Mouse (Mus musculus) B cell, adult (primary cell): ENCODE results near the gene Lrrc9. TPM values are rescaled to one million over a fixed set of nuclear protein-coding genes. Genes with fewer than 3 reads are reported as not detected.

Experiments
- total RNA-seq: library from RNA; stranded (reverse); gene quantifications from 4 replicates; pipeline ENCODE4 v1.2.4, GENCODE M21; 2023; ENCODE audit not compliant: inconsistent age

Lrrc9 gene
- total RNA-seq: not detected in 4 replicates

DNA sequence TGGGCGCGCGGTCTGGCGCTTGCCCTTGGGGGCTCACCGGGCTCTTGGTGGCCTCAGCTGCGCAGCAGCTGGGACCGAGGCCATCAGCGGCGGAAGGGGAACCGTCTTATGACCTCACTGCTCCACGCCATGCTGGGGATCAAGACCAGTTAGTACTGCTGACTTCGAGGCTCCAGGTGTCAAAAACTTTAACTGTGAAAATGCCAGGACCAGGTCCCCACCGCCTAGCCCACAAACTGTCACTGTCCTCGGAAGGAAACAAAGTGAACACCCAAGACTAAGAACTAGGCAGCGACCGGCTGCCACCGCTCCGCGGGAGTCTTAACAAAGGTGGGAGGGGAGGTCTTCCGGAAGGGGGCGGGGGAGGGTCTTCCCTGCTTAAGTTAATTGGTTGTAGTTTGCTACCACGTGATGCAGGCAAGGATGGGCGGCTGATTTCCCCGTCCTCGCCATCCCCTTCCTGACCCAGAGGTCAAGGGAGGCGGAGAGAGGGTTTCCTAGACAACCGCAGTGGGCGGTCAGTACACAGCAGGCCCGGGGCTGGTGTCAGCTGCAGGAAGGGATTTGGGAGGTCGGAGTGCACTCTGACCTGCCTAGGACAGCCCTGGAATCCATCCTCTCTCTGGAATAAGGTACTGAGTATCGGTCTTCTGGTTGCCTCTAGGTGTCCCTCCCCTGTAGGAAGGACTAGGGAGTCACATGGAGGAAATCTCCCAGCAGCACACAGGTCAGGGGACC is at the start of gene Lrrc9:
Gene Lrrc9, plus strand, starts transcription at position 28 of the 738 bp plus-strand sequence.

DNA sequence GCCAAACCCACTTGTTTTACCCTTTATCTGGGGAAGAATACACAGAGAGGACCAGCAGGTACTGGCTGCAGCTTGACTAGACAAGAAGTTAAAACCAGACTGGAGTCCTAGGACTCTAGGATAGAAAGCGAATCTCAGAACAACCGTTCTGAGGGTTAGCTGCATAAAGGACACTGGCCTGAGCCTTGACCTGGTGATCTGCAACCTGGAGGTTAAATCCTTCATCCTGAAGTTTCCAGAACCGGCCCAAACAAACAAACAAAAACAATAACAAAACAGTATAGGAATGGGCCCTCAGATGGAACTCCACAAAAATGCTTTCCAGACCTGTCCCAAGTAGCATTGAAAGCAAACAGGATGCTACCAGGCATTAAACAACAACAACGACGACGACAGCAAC is 32.7 kb upstream of the Lrrc9 start, which contains the start of gene Rtn1:
Gene Rtn1, minus strand, starts transcription at position 101 of the 400 bp plus-strand sequence.

DNA sequence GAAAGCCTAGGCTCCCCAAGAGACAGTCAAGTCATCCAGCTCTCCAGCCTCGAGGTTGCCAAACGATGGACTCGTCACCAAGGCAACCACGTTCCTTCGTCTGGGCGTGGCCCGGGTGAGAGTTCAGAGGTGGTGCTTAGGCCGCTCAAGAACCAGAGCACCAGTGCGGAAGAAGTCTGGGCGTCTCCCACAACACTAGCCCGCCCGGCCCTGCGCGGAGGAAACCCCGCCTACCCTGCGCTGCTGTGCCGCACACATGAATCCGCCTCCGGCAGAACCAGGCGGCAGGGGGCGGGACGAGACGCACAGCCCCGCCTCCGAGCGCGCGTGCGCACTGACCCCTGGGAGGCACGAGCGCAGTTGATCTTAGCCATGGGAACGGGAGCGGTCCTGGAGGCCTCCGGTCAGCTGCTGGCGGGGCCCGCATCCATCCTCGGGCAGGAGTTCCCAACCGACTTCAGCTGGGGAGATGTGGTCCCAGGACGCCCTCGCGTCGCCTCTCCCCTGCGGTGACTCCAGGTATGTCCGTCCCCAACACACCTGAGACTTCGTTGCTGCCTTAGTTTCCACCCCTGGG is 94.4 kb downstream of the Lrrc9 start, which contains the start of gene Pcnx4:
Gene Pcnx4, plus strand, starts transcription at position 363 of the 577 bp plus-strand sequence.

Other genes with a start within 250 kb of the Lrrc9 start
- gene Rtn1, start 32.8 kb upstream of the Lrrc9 start, total RNA-seq: 0.58 to 1.3 TPM (median 1.1 TPM) in 4 replicates
- 2.6 to 3.5 TPM (median 3.0 TPM) in 4 replicates for gene Pcnx4, start 94.5 kb downstream of the Lrrc9 start, total RNA-seq
- gene Gm4756, start 207.8 kb downstream of the Lrrc9 start, total RNA-seq: not detected in 4 replicates
- 14.5 to 21.2 TPM (median 20.4 TPM) in 4 replicates for gene Dhrs7, start 223.0 kb downstream of the Lrrc9 start, total RNA-seq